Mouse (Mus musculus) MEL-GATA-1-ER (cell line): ENCODE data around the gene Slc1a5.

Experiments used
- DNase-seq: peaks from one replicate; pipeline ENCODE4 v3.0.0-alpha.2; 2012; ENCODE audit warnings: low read depth; ENCODE audit errors: extremely low read depth

Slc1a5 gene

GRCm38 (mm10) chr7:16782555-16783125 lies 1.5 kb downstream of the Slc1a5 start:
- DNase-seq, result peak; percentile 74

- DNase-seq, result peak; percentile 56
Measured at GRCm38 (mm10) chr7:16783224-16783688, 2.1 kb downstream of the Slc1a5 start.

GRCm38 (mm10) chr7:16783758-16784415 lies 2.7 kb downstream of the Slc1a5 start:
- DNase-seq, result peak; percentile 26

DNA sequence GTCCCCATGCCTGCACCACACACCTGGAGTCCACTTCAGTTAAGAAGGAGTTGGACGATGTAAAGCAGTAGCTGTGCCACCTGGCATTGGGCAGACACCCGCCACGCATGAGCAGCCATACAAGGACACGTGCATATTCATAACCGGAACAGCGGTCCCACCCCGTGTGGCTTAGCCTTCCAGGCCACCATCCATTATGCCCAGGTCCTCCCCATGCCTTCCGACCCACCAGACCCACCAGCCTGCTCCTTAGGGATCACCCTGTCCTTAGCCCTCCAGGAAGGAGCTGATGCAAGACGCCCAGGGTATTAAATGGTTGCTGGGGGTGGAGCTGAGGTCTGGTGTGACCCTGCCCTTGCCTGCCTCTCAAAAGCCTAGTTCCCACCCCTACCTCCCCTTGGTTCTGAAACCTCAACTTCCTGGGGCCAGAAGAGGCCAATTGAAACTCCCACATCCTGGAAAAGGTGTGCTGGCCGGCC lies 3.4 kb downstream of the Slc1a5 start:
- peak; percentile 43 for DNase-seq

- peak; percentile 59 for DNase-seq
Measured at GRCm38 (mm10) chr7:16785541-16786083, 4.5 kb downstream of the Slc1a5 start.

- no peak for DNase-seq
Measured at GRCm38 (mm10) chr7:16792316-16792715, 11.2 kb downstream of the Slc1a5 start.

GRCm38 (mm10) chr7:16793010-16793725 lies 12.0 kb downstream of the Slc1a5 start:
- DNase-seq, result no peak

DNA sequence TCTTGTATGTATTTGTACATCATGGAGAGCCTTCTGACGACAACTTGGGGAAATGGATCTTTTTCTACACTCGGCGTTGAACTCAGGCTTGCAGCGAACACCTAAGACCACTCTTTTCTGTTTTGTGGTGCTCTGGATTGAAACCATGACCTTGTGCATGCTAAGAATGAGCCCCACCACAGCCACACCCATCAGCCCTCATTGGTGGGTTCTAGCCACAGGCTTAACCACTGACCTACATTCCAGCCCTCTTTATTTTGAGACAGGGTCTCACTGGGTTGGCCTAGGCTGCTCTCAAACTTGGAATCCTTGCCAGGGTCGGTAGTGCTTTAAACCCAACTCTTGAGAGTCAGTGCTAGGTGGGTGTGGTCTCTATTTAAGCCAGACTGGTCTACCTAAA lies 13.7 kb downstream of the Slc1a5 start:
- DNase-seq, result no peak

- no peak for DNase-seq
Measured at GRCm38 (mm10) chr7:16804409-16805028, 23.4 kb downstream of the Slc1a5 start.

DNA sequence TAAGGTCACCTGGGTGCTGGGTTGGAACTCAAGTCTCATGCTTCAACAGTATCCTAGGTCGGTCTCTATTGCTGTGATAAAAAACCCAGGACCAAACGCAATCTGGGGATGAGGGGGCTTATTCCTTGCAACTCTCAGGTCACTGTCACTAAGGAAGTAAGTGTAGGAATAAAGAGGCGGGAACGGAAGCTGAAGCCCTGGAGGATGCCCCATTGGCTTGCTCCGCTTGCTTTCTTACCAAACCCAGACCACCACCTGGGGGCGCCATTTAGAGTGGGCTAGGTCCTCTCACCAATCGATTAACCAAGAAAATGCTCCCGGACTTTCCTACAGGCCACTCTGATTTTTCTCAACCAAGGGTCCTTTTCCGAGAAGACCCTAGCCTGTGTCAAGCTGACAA lies 26.8 kb downstream of the Slc1a5 start:
- DNase-seq, result no peak

DNA sequence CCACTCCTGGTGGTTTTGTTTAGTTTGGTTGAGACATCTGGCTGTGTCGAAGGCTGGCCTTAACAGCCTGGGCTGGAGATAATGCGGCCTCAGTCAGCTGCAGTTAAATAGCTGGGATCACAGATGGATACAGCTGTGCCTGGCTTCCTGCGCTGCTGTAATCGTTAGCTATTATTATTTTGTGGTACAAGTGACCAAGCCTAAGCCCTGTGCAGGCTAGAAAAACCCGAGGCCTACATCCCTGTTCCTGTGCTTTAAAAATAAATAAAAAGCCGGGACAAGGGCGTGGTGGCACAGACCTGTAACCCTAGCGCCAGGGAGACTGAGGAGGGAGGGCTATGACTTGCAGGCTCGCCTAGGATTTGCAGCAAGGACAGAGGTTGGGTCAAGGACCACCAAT lies 27.5 kb downstream of the Slc1a5 start:
- no peak for DNase-seq

- no peak for DNase-seq
Measured at GRCm38 (mm10) chr7:16809739-16810138, 28.6 kb downstream of the Slc1a5 start.

- no peak for DNase-seq
Measured at GRCm38 (mm10) chr7:16810399-16810919, 29.3 kb downstream of the Slc1a5 start.

DNA sequence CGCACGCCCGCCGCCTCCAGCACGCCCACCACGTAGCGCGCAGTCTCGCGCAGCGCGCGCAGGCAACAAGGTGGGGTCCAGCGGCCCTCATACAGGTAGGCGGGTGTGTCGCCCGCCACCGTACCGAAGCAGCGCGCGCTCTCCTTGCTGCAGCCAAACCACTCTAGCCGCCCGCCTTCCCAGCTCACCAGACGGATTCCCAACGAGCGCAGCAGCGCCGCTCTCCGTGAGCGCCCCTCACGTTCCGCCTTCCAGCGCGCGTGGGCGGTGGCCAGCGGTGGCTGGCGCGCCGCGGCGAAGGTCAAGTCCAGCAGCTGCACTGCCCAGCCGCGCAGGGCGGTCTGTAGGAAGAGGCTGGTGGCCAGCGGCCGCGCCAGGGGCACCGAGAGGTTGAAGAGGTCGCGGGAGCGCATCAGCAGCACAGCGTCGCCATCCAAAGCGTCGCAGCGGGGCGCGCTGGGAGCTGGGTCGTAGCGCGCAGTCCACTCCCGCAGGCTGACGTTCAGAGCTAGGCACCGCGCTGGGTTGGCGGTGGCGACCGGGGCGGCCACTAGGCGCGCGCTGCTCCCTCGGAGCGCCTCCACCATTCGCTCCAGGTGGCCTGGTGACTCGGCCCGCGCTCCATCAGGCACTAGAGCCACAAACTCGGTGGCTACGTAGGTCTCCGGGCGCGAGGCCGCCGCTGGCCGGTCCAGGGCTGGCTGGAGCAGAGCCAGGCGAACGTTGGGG lies 29.9 kb downstream of the Slc1a5 start:
- DNase-seq, result no peak

DNA sequence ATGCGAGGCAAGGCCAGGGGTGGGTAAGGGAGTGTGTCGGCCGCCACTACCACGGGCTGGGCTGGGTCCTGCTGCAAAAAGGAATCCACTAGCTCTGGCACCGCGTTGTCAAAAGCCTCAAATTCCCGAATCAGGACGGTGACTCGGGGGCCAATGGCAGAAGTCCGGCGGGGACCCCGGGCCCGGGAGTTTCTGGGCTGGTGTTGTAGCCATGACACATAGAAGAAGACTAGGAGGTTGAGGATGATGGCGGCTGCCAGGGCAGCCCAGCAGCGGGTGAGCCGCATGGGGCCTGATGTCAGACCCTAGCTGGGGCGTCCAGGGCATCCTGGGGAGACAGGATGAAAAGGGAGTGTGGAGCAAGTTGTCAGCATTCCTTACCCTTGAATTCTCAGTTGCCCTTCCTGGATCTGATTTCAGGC lies 30.5 kb downstream of the Slc1a5 start:
- DNase-seq, result no peak

DNA sequence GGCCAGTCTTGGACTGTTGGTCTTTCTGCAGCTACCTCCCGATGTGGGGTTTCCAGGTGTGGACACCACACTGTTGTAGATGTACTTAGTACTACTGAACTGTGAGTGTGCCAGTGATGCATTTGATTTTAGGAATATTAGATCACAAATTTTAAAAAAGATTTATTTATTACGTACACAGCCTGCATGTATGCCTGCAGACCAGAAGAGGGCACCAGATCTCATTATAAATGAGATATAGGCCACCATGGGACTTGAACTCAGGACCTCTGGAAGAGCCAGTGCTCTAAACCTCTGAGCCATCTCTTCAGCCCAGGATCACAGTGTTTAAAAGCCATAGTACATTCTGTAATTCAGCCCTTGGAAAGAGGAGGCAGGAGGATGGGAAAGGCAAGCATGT lies 31.4 kb downstream of the Slc1a5 start:
- no peak for DNase-seq

DNA sequence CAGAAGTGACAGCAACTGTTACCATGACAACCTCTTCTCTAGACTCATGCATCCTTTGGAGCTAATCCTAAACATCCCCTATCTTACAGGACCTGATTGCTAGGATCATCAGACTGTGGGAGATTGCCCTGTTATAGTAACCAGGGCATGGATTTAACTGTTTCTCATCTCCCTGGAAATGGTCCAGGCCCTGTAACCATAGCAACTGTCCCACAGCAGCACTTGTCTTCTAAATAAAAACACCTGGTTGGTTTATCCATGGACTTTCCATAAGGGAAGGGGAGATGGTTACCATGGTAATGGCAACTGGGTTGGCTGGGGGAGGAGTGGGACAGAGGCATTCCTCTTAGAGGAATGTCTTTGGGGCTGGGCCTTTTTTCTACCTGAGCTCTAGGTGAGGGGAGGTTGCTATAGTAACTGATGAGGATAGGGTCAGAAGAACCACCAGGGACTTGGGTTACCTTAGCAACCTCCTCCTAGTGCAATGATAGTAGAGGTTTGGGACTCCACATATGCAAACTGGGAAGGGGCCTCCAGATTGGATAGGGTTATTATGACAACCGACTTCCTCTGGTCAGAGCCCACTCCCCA lies 34.3 kb downstream of the Slc1a5 start, which contains the start of gene Strn4:
Gene Strn4 (plus strand): TSS at position 539 of the 591 bp plus-strand sequence.
- no peak for DNase-seq

DNA sequence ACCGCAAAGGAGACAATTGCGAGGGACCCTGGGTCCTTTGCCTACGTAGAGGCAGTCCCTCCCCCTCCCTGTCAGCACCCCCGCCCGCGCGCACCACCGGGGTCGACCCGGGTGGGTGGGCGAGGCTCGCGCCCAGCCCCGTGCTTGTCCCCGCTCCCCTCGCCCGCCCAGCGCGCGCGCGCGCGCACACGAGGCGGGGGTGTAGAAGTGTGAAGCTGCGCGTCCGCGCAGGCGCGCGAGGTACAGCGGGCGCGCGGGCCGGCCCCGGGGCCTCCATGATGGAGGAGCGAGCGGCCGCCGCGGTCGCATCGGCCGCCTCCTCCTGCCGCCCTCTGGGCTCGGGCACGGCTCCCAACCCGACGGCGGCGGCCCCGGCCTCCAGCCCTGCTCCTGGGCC lies 34.9 kb downstream of the Slc1a5 start:
- no peak for DNase-seq

- DNase-seq, result no peak
Measured at GRCm38 (mm10) chr7:16816475-16817122, 35.5 kb downstream of the Slc1a5 start, which contains the start of gene Fkrp. Gene Fkrp (minus strand): TSS chr7:16816732.

- DNase-seq, result no peak
Measured at GRCm38 (mm10) chr7:16817693-16818092, 36.6 kb downstream of the Slc1a5 start.
